Mouse (Mus musculus): ENCODE data around the gene Odf3l1. TPM values are rescaled to one million over a fixed set of nuclear protein-coding genes. Genes with fewer than 3 reads are reported as not detected.

Gene Odf3l1
- polyA plus RNA-seq, 1 experiment from 2014 or later: 1.1 TPM

GRCm38 (mm10) chr9:56843679-56844188 lies 20.7 kb downstream of the Odf3l1 start:
- ATAC-seq (ENCODE audit: low read depth): no peak

GRCm38 (mm10) chr9:56842303-56842719 lies 22.2 kb downstream of the Odf3l1 start:
- no peak overlapping the region for H3K27ac ChIP-seq (ENCODE audit: low read length)
- no peaks in the 10 kb centered on the region for H3K9me3 ChIP-seq (ENCODE audit: control insufficient read depth, low read length)
- H3K4me3 ChIP-seq (ENCODE audit: low read length): no peak overlapping the region
- no peak overlapping the region for H3K4me2 ChIP-seq (ENCODE audit: low read depth, low read length)
- H3K36me3 ChIP-seq (ENCODE audit: control insufficient read depth, insufficient read depth, low read length): no peaks in the 10 kb centered on the region
- H3K27me3 ChIP-seq (ENCODE audit: control insufficient read depth, insufficient read depth, low read depth, low read length): no peaks in the 10 kb centered on the region
- 26% methylated on average over 3 of the region's 3 CpGs for WGBS
- no peak for ATAC-seq (ENCODE audit: low read depth)
- H3K4me1 ChIP-seq (replicated peaks; ENCODE audit: control insufficient read depth, insufficient read depth, low read length): no peaks in the 10 kb centered on the region
- H3K9ac ChIP-seq (ENCODE audit: low read length): no peak overlapping the region

More at GRCm38 (mm10) chr9:56843679-56844188, 20.7 kb downstream of the Odf3l1 start:
- no peak overlapping the region for H3K4me2 ChIP-seq (ENCODE audit: low read depth, low read length)
- no peak overlapping the region for H3K9ac ChIP-seq (ENCODE audit: low read length)
- H3K4me3 ChIP-seq (ENCODE audit: low read length): no peak overlapping the region
- H3K9me3 ChIP-seq (ENCODE audit: control insufficient read depth, low read length): no peaks in the 10 kb centered on the region
- H3K27me3 ChIP-seq (ENCODE audit: control insufficient read depth, insufficient read depth, low read depth, low read length): no peaks in the 10 kb centered on the region
- H3K4me1 ChIP-seq (replicated peaks; ENCODE audit: control insufficient read depth, insufficient read depth, low read length): no peaks in the 10 kb centered on the region
- 29% methylated on average over 7 of the region's 7 CpGs for WGBS
- H3K27ac ChIP-seq (ENCODE audit: low read length): no peak overlapping the region
- H3K36me3 ChIP-seq (ENCODE audit: control insufficient read depth, insufficient read depth, low read length): no peaks in the 10 kb centered on the region

GRCm38 (mm10) chr9:56841864-56842263 lies 22.6 kb downstream of the Odf3l1 start:
- Histone ChIP-seq H3K27ac (ENCODE audit: low read length) (no peak overlapping the region), H3K9ac (ENCODE audit: low read length) (no peak overlapping the region), H3K36me3 (ENCODE audit: control insufficient read depth, insufficient read depth, low read length) (no peaks in the 10 kb centered on the region), H3K9me3 (ENCODE audit: control insufficient read depth, low read length) (no peaks in the 10 kb centered on the region), H3K27me3 (ENCODE audit: control insufficient read depth, insufficient read depth, low read depth, low read length) (no peaks in the 10 kb centered on the region), H3K4me1 (replicated peaks; ENCODE audit: control insufficient read depth, insufficient read depth, low read length) (no peaks in the 10 kb centered on the region), H3K4me2 (ENCODE audit: low read depth, low read length) (no peak overlapping the region), H3K4me3 (ENCODE audit: low read length) (no peak overlapping the region)
- no peak for ATAC-seq (ENCODE audit: low read depth)

GRCm38 (mm10) chr9:56840721-56841120 lies 23.8 kb downstream of the Odf3l1 start:
- no peaks in the 10 kb centered on the region for H3K4me1 ChIP-seq (replicated peaks; ENCODE audit: control insufficient read depth, insufficient read depth, low read length)
- H3K4me2 ChIP-seq (ENCODE audit: low read depth, low read length): no peak overlapping the region
- ATAC-seq (ENCODE audit: low read depth): no peak
- H3K9me3 ChIP-seq (ENCODE audit: control insufficient read depth, low read length): no peaks in the 10 kb centered on the region
- no peak overlapping the region for H3K9ac ChIP-seq (ENCODE audit: low read length)
- H3K4me3 ChIP-seq (ENCODE audit: low read length): no peak overlapping the region
- 72% methylated on average over 5 of the region's 5 CpGs for WGBS
- no peak overlapping the region for H3K27ac ChIP-seq (ENCODE audit: low read length)
- H3K36me3 ChIP-seq (ENCODE audit: control insufficient read depth, insufficient read depth, low read length): no peaks in the 10 kb centered on the region
- H3K27me3 ChIP-seq (ENCODE audit: control insufficient read depth, insufficient read depth, low read depth, low read length): no peaks in the 10 kb centered on the region

- 65% methylated on average over 5 of the region's 5 CpGs for WGBS
- no peak overlapping the region for H3K9ac ChIP-seq (ENCODE audit: low read length)
- H3K9me3 ChIP-seq (ENCODE audit: control insufficient read depth, low read length): no peaks in the 10 kb centered on the region
- no peaks in the 10 kb centered on the region for H3K4me1 ChIP-seq (replicated peaks; ENCODE audit: control insufficient read depth, insufficient read depth, low read length)
- H3K4me2 ChIP-seq (ENCODE audit: low read depth, low read length): no peak overlapping the region
- no peak overlapping the region for H3K4me3 ChIP-seq (ENCODE audit: low read length)
- no peak for ATAC-seq (ENCODE audit: low read depth)
- H3K27ac ChIP-seq (ENCODE audit: low read length): no peak overlapping the region
- H3K36me3 ChIP-seq (ENCODE audit: control insufficient read depth, insufficient read depth, low read length): no peaks in the 10 kb centered on the region
- no peaks in the 10 kb centered on the region for H3K27me3 ChIP-seq (ENCODE audit: control insufficient read depth, insufficient read depth, low read depth, low read length)
Measured at GRCm38 (mm10) chr9:56835152-56835551, 29.3 kb downstream of the Odf3l1 start.

- H3K27me3 ChIP-seq (ENCODE audit: control insufficient read depth, insufficient read depth, low read depth, low read length): peaks cover 3% of the 10 kb centered on the region; the same call in 1 of the 2 replicates
- ATAC-seq (ENCODE audit: low read depth): no peak
- no peak overlapping the region for H3K9ac ChIP-seq (ENCODE audit: low read length)
- 26% methylated on average over 6 of the region's 6 CpGs for WGBS
- H3K27ac ChIP-seq (ENCODE audit: low read length): no peak overlapping the region
- no peak overlapping the region for H3K4me2 ChIP-seq (ENCODE audit: low read depth, low read length)
- H3K4me3 ChIP-seq (ENCODE audit: low read length): no peak overlapping the region
- no peaks in the 10 kb centered on the region for H3K9me3 ChIP-seq (ENCODE audit: control insufficient read depth, low read length)
- H3K36me3 ChIP-seq (ENCODE audit: control insufficient read depth, insufficient read depth, low read length): no peaks in the 10 kb centered on the region
- no peaks in the 10 kb centered on the region for H3K4me1 ChIP-seq (replicated peaks; ENCODE audit: control insufficient read depth, insufficient read depth, low read length)
Measured at GRCm38 (mm10) chr9:56832900-56833299, 31.6 kb downstream of the Odf3l1 start.

GRCm38 (mm10) chr9:56831904-56832303 lies 32.6 kb downstream of the Odf3l1 start:
- Histone ChIP-seq H3K9ac (ENCODE audit: low read length) (no peak overlapping the region), H3K4me2 (ENCODE audit: low read depth, low read length) (no peak overlapping the region), H3K27ac (ENCODE audit: low read length) (no peak overlapping the region), H3K9me3 (ENCODE audit: control insufficient read depth, low read length) (no peaks in the 10 kb centered on the region), H3K36me3 (ENCODE audit: control insufficient read depth, insufficient read depth, low read length) (no peaks in the 10 kb centered on the region), H3K4me1 (replicated peaks; ENCODE audit: control insufficient read depth, insufficient read depth, low read length) (no peaks in the 10 kb centered on the region), H3K27me3 (ENCODE audit: control insufficient read depth, insufficient read depth, low read depth, low read length) (peaks cover 3% of the 10 kb centered on the region), H3K4me3 (ENCODE audit: low read length) (no peak overlapping the region)
- 67% methylated on average over 3 of the region's 3 CpGs for WGBS
- ATAC-seq (ENCODE audit: low read depth): no peak

- WGBS: 28% methylated on average over 4 of the region's 4 CpGs
- H3K9ac ChIP-seq (ENCODE audit: low read length): no peak overlapping the region
- H3K36me3 ChIP-seq (ENCODE audit: control insufficient read depth, insufficient read depth, low read length): no peaks in the 10 kb centered on the region
- no peaks in the 10 kb centered on the region for H3K9me3 ChIP-seq (ENCODE audit: control insufficient read depth, low read length)
- H3K27me3 ChIP-seq (ENCODE audit: control insufficient read depth, insufficient read depth, low read depth, low read length): peaks cover 12% of the 10 kb centered on the region
- H3K4me3 ChIP-seq (ENCODE audit: low read length): no peak overlapping the region
- ATAC-seq (ENCODE audit: low read depth): no peak
- no peaks in the 10 kb centered on the region for H3K4me1 ChIP-seq (replicated peaks; ENCODE audit: control insufficient read depth, insufficient read depth, low read length)
- no peak overlapping the region for H3K27ac ChIP-seq (ENCODE audit: low read length)
- no peak overlapping the region for H3K4me2 ChIP-seq (ENCODE audit: low read depth, low read length)
Measured at GRCm38 (mm10) chr9:56830162-56830561, 34.3 kb downstream of the Odf3l1 start.

- Histone ChIP-seq H3K4me3 (ENCODE audit: low read length) (no peak overlapping the region), H3K9me3 (ENCODE audit: control insufficient read depth, low read length) (no peaks in the 10 kb centered on the region), H3K4me2 (ENCODE audit: low read depth, low read length) (no peak overlapping the region), H3K9ac (ENCODE audit: low read length) (no peak overlapping the region), H3K27me3 (ENCODE audit: control insufficient read depth, insufficient read depth, low read depth, low read length) (peaks cover 12% of the 10 kb centered on the region), H3K36me3 (ENCODE audit: control insufficient read depth, insufficient read depth, low read length) (no peaks in the 10 kb centered on the region), H3K4me1 (replicated peaks; ENCODE audit: control insufficient read depth, insufficient read depth, low read length) (no peaks in the 10 kb centered on the region), H3K27ac (ENCODE audit: low read length) (no peak overlapping the region)
- 81% methylated on average over 6 of the region's 6 CpGs for WGBS
- ATAC-seq (ENCODE audit: low read depth): no peak
Measured at GRCm38 (mm10) chr9:56828841-56829240, 35.6 kb downstream of the Odf3l1 start.

GRCm38 (mm10) chr9:56828146-56828545 lies 36.3 kb downstream of the Odf3l1 start:
- H3K36me3 ChIP-seq (ENCODE audit: control insufficient read depth, insufficient read depth, low read length): no peaks in the 10 kb centered on the region
- no peak overlapping the region for H3K4me3 ChIP-seq (ENCODE audit: low read length)
- H3K4me1 ChIP-seq (replicated peaks; ENCODE audit: control insufficient read depth, insufficient read depth, low read length): no peaks in the 10 kb centered on the region
- H3K27me3 ChIP-seq (ENCODE audit: control insufficient read depth, insufficient read depth, low read depth, low read length): peaks cover 12% of the 10 kb centered on the region
- no peak overlapping the region for H3K9ac ChIP-seq (ENCODE audit: low read length)
- H3K27ac ChIP-seq (ENCODE audit: low read length): no peak overlapping the region
- H3K9me3 ChIP-seq (ENCODE audit: control insufficient read depth, low read length): no peaks in the 10 kb centered on the region
- no peak overlapping the region for H3K4me2 ChIP-seq (ENCODE audit: low read depth, low read length)
- ATAC-seq (ENCODE audit: low read depth): no peak
- 39% methylated on average over 9 of the region's 9 CpGs for WGBS

Measured in lung, embryonic 16.5 days (tissue).